In the genomic region with DNA sequence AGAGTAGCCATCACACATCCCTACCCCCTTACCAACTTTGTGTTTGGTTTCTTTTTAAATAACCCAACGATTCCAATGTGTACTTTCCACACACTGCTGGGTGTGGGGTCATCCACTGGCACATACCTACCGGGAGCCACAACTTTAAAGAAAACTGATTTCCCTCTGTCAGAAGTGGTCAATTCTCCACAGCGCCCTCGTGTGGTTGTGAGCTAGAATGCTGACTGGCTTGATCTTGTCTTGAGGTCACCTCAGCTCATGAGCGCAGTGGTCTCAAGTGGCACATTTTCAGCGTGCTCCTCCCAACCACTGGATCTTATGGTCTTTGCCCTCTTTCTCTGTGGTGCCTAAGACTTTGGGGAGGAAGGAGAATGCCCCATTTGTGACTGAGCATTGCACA, we compare ENCODE assay signal across 8 mouse cellular contexts. TPM values are rescaled to one million over a fixed set of nuclear protein-coding genes. Genes with fewer than 3 reads are reported as not detected.
A peak's percentile ranks its signal among the peaks of the same experiment; 100 is the strongest.
DNase-seq lines count a peak whose midpoint lies in the region; ATAC-seq and TF ChIP-seq lines count a peak whose summit lies in the region.
"Had no signal": no experiment of that assay in that cellular context is flagged by ENCODE, and none has a peak within 500 bp of the region (broad histone marks: within the 10 kb centered on the region; RNA-seq: fewer than 3 reads in every experiment).

No protein-coding gene starts in this region.

- H3K27me3 ChIP-seq in kidney, postnatal 0 days (ENCODE audit: insufficient read depth, low read length): no peaks in the 10 kb centered on the region

- H3K4me1 ChIP-seq in kidney, postnatal 0 days (replicated peaks; ENCODE audit: insufficient read depth, low read length): no peaks in the 10 kb centered on the region

- H3K4me2 ChIP-seq in kidney, postnatal 0 days (ENCODE audit: low read length): no peak overlapping the region

- no peak for ATAC-seq in kidney, postnatal 0 days (replicated peaks; ENCODE audit: low FRiP score, low read depth)

- peak; percentile 36 for DNase-seq in kidney, postnatal 0 days (ENCODE audit: low spot score)
- DNase-seq in kidney, adult 8-10 months: no peak
- peak; percentile 29 to 38 for DNase-seq in CD8-positive naive resting alpha-beta T cell, adult 2 months (ENCODE audit: low read depth in 2 of 2, low spot score in 2 of 2)
- peak; percentile 36 for DNase-seq in MN1 (ENCODE audit: low spot score)
- peak; percentile 17 for DNase-seq in cerebellum, adult 9-11 months
- DNase-seq in kidney, postnatal 4 days: peak; percentile 45 to 47
- peak; percentile 54 for DNase-seq in retina, postnatal 7 days (ENCODE audit: low read depth, low spot score)

- H3K9ac ChIP-seq in kidney, postnatal 0 days (ENCODE audit: low read depth, low read length): no peak overlapping the region

- H3K4me3 ChIP-seq in kidney, postnatal 0 days (replicated peaks; ENCODE audit: low read depth, low read length): no peak overlapping the region
- H3K4me3 ChIP-seq: myocyte had no signal

- WGBS in kidney, postnatal 0 days: 20% methylated on average over 6 of the region's 6 CpGs

- peak; percentile 67 for TF ChIP-seq CTCF in kidney, postnatal 0 days (IDR thresholded peaks at IDR 0.05; ENCODE audit: low read depth)

- H3K9me3 ChIP-seq in kidney, postnatal 0 days (replicated peaks; ENCODE audit: low read length): no peaks in the 10 kb centered on the region

- H3K36me3 ChIP-seq in kidney, postnatal 0 days (ENCODE audit: insufficient read depth, low read length): no peaks in the 10 kb centered on the region

- no peak overlapping the region for H3K27ac ChIP-seq in kidney, postnatal 0 days

RNA-seq across cellular contexts. Expression of a gene that starts 2.2 kb away (rescaled TPM):
- not detected in 2 replicates for polyA plus RNA-seq in kidney, postnatal 0 days (2015; fragmentation: Nextera tagmentation; extraction: Ambion mirVana)
- polyA plus RNA-seq: myocyte had no signal

RNA-seq across cellular contexts. Expression of a gene that starts 38.8 kb away (rescaled TPM):
- 3.3 and 3.9 TPM in 2 replicates for polyA plus RNA-seq in kidney, postnatal 0 days (2015; fragmentation: Nextera tagmentation; extraction: Ambion mirVana)
- polyA plus RNA-seq: myocyte had no signal

RNA-seq across cellular contexts. Expression of a gene that starts 48.6 kb away (rescaled TPM):
- 189 and 198 TPM in 2 replicates for polyA plus RNA-seq in kidney, postnatal 0 days (2015; fragmentation: Nextera tagmentation; extraction: Ambion mirVana)

Comparison
In these comparisons a context has a peak if more than half of its experiments do, and no peak if none do; other contexts are left out.
1. DNase-seq: peak in kidney, postnatal 0 days (single experiment), CD8-positive naive resting alpha-beta T cell, adult 2 months (2 of 2), MN1 (single experiment), cerebellum, adult 9-11 months (single experiment), kidney, postnatal 4 days (2 of 2) and retina, postnatal 7 days (single experiment); none in kidney, adult 8-10 months (0 of 2).